Comparison of ENCODE assay signal across 10 mouse cellular contexts in the genomic region with DNA sequence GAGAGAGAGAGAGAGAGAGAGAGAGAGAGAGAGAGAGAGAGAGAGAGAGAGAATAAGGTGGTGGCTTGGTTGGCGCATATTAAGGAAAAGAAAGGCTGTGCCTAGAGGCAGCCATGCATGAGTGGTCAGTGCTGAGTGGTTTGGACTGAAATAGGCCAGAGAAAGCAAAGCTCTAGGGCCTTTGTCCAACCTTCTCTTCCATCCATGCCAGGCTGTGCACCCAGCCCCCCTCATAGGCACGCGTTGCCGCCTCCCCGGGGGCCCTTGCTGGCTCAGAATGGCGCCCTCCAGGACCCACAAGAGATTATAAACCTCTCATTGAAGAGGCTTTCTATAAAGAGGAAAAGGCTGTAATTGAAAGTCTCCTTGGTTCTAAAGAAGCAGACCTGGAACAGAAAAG. TPM values are rescaled to one million over a fixed set of nuclear protein-coding genes. Genes with fewer than 3 reads are reported as not detected.
DNase-seq lines count a peak whose midpoint lies in the region; ATAC-seq and TF ChIP-seq lines count a peak whose summit lies in the region.
"Had no signal": no experiment of that assay in that cellular context is flagged by ENCODE, and none has a peak within 500 bp of the region (broad histone marks: within the 10 kb centered on the region; RNA-seq: fewer than 3 reads in every experiment).

No protein-coding gene starts in this region.

- H3K9ac ChIP-seq in hindbrain, embryonic 14.5 days, result no peak overlapping the region
- H3K9ac ChIP-seq: liver, embryonic 15.5 days had no signal

- peaks cover 19% of the 10 kb centered on the region for H3K36me3 ChIP-seq in hindbrain, embryonic 14.5 days (replicated peaks; ENCODE audit: control insufficient read depth, insufficient read depth)

- peak overlapping the region; percentile 88 for H3K27ac ChIP-seq in cerebellum, adult 2 months (ENCODE audit: insufficient read depth, low read length)
- peak overlapping the region; percentile 52; the same call in 1 of the 2 replicates for H3K27ac ChIP-seq in hindbrain, embryonic 14.5 days
- H3K27ac ChIP-seq: heart, adult 2 months; liver, embryonic 15.5 days; stomach, postnatal 0 days had no signal

- WGBS in cerebellum, adult 2 months, result 2% methylated on average over 6 of the region's 6 CpGs
- 55% methylated on average over 6 of the region's 6 CpGs for WGBS in hindbrain, embryonic 14.5 days

- intact Hi-C loops in left cerebral cortex, postnatal 10 days (cut with DNase I), result no loop called here

- TF ChIP-seq POLR2A in cerebellum, adult 2 months (IDR thresholded peaks at IDR 0.05; ENCODE audit: borderline replicate concordance, insufficient read depth, low read length), result no peak

- peaks cover 37% of the 10 kb centered on the region for H3K4me1 ChIP-seq in cerebellum, adult 2 months (ENCODE audit: control insufficient read depth, insufficient read depth, low read length)
- peaks cover 33% of the 10 kb centered on the region for H3K4me1 ChIP-seq in hindbrain, embryonic 14.5 days (replicated peaks; ENCODE audit: control insufficient read depth, insufficient read depth, low read length)

- no peak overlapping the region for H3K4me2 ChIP-seq in hindbrain, embryonic 14.5 days (replicated peaks)
- H3K4me2 ChIP-seq: liver, embryonic 15.5 days had no signal

- no peak for ATAC-seq in hindbrain, embryonic 14.5 days (ENCODE audit: low FRiP score)

- peak; percentile 82 for DNase-seq in brain, adult 2 months (ENCODE audit: low read depth, low spot score)
- peak; percentile 66 to 80 for DNase-seq in cerebellum, adult 2 months
- DNase-seq in hindbrain, embryonic 14.5 days (ENCODE audit: low spot score), result no peak
- peak; percentile 55 to 80 for DNase-seq in kidney, postnatal 25 days
- no peak for DNase-seq in left cerebral cortex, postnatal 10 days (ENCODE audit: extremely low spot score in 1 of 2, low spot score in 2 of 2)
- no peak for DNase-seq in thymus, adult 18-20 months
- no peak for DNase-seq in lung, postnatal 4 days
- DNase-seq: heart, adult 2 months had no signal

- H3K27me3 ChIP-seq in cerebellum, adult 2 months (ENCODE audit: control insufficient read depth, insufficient read depth, low read length), result no peaks in the 10 kb centered on the region
- no peaks in the 10 kb centered on the region for H3K27me3 ChIP-seq in hindbrain, embryonic 14.5 days (ENCODE audit: control insufficient read depth, insufficient read depth, low read length)

- H3K4me3 ChIP-seq in cerebellum, adult 2 months (replicated peaks; ENCODE audit: insufficient read depth, low read depth, low read length), result no peak overlapping the region
- H3K4me3 ChIP-seq in hindbrain, embryonic 14.5 days (replicated peaks; ENCODE audit: low read length), result no peak overlapping the region
- H3K4me3 ChIP-seq: heart, adult 2 months; liver, embryonic 15.5 days had no signal

- no peak for TF ChIP-seq CTCF in cerebellum, adult 2 months (IDR thresholded peaks at IDR 0.05; ENCODE audit: borderline replicate concordance, insufficient read depth, low read depth, low read length)

- H3K9me3 ChIP-seq in hindbrain, embryonic 14.5 days (ENCODE audit: control insufficient read depth, low read length), result no peaks in the 10 kb centered on the region
- H3K9me3 ChIP-seq: liver, embryonic 15.5 days had no signal

RNA-seq across cellular contexts. Expression of gene Rap1gap, which starts 3.0 kb away (rescaled TPM):
- 396 and 425 TPM in 2 replicates for polyA plus RNA-seq in cerebellum, adult 2 months (2012; rRNA removed)
- polyA plus RNA-seq in hindbrain, embryonic 14.5 days (2014; fragmentation: Nextera tagmentation; extraction: Ambion mirVana), result 80.7 and 83.9 TPM in 2 replicates
- total RNA-seq in left cerebral cortex, postnatal 10 days (2021), result 100 to 1,000 TPM; 228 to 242 TPM

Comparison
In these comparisons a context has a peak if more than half of its experiments do, and no peak if none do; other contexts are left out.
1. DNase-seq: peak in brain, adult 2 months (single experiment), cerebellum, adult 2 months (2 of 2) and kidney, postnatal 25 days (2 of 2); none in hindbrain, embryonic 14.5 days (single experiment), left cerebral cortex, postnatal 10 days (0 of 2), thymus, adult 18-20 months (0 of 2) and lung, postnatal 4 days (0 of 2).